Mouse (Mus musculus) lung, embryonic 16.5 days (tissue): ENCODE measurements around the gene Hist1h2bg. TPM values are rescaled to one million over a fixed set of nuclear protein-coding genes. Genes with fewer than 3 reads are reported as not detected.
"Not testable (repeated sequence)": the region's sequence is repeated elsewhere in the genome, so short reads cannot be mapped to it uniquely, and the experiment has no call there.

ENCODE experiments used
- ATAC-seq: fragments of 200-750 bp; cut with Nextera tagmentation; 2 replicates; pipeline ENCODE4 v1.8.0; 2017; ENCODE audit warnings: low read depth, mild to moderate bottlenecking, moderate library complexity
- H3K27ac ChIP-seq: fragments of 300-500 bp; sonication (generic); 2 replicates; pipeline ENCODE4 v1.5.1; 2014; ENCODE audit warnings: mild to moderate bottlenecking, control low read depth, low read length
- H3K27me3 ChIP-seq: fragments of 300-500 bp; sonication (generic); 2 replicates; pipeline ENCODE4 v1.6.1; 2014; ENCODE audit warnings: low read depth, low read length, mixed read lengths; ENCODE audit not compliant: control insufficient read depth, insufficient read depth
- H3K36me3 ChIP-seq: fragments of 300-500 bp; sonication (generic); 2 replicates; pipeline ENCODE4 v1.6.1; 2014; ENCODE audit warnings: low read length; ENCODE audit not compliant: control insufficient read depth, insufficient read depth
- H3K4me1 ChIP-seq: fragments of 300-500 bp; sonication (generic); replicated peaks from 2 replicates; pipeline ENCODE4 v1.6.1; 2014; ENCODE audit warnings: low read length, mixed read lengths; ENCODE audit not compliant: control insufficient read depth, insufficient read depth
- H3K4me2 ChIP-seq: fragments of 300-500 bp; sonication (generic); 2 replicates; pipeline ENCODE4 v1.6.1; 2014; ENCODE audit warnings: low read depth, low read length, control low read depth
- H3K4me3 ChIP-seq: fragments of 300-500 bp; sonication (generic); 2 replicates; pipeline ENCODE4 v1.5.1; 2014; ENCODE audit warnings: mild to moderate bottlenecking, low read length, control low read depth
- H3K9ac ChIP-seq: fragments of 300-500 bp; sonication (generic); 2 replicates; pipeline ENCODE4 v1.6.1; 2014; ENCODE audit warnings: low read length, control low read depth
- H3K9me3 ChIP-seq: fragments of 300-500 bp; sonication (generic); 2 replicates; pipeline ENCODE4 v1.6.1; 2016; ENCODE audit warnings: low read length; ENCODE audit not compliant: control insufficient read depth
- WGBS: fragments of 180-500 bp; shearing (Covaris S2); extraction: QIAGEN DNeasy Blood & Tissue Kit; methylation state at CpG from one replicate; pipeline ENCODE4 v1.1.7; 2014; 5-methylcytosine and 5-hydroxymethylcytosine counted together
- polyA plus RNA-seq: library from polyadenylated mRNA; unstranded; fragments of >200 nt; fragmentation: Nextera tagmentation; extraction: Ambion mirVana; gene quantifications from 2 replicates; pipeline ENCODE4 v1.2.1, GENCODE M21; 2015

Gene Hist1h2bg
- polyA plus RNA-seq, 1 experiment from 2014 or later, result 15.8 TPM

DNA sequence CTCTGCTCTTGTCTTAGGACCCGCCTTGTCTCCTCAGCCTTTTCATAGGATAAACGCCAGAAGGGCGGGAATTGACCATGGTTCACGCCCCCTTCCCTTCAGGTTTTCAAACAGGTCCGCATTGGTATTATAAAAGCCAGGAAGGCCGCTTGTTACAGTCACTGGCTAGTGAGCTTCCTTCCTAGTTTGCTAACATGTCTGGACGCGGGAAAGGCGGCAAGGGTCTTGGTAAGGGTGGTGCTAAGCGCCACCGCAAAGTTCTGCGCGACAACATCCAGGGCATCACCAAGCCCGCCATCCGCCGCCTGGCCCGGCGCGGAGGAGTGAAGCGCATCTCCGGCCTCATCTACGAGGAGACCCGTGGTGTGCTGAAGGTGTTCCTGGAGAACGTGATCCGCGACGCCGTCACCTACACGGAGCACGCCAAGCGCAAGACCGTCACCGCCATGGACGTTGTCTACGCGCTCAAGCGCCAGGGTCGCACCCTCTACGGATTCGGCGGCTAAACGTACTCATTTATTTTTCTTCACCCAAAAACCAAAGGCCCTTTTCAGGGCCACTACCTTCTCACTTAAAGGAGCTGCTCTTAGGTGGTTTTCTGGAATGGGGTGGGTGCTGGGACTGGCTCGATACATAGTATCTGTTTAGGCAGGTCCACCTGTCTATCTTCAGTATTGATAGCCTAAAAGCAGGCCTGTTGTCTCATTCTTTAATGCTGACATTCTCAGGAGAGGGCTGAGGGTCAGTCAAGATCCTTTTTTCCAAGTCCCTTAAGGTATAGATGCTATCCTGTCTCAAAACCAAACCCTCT is 10.4 kb downstream of the Hist1h2bg start, which contains the start of gene Hist1h4d:
Hist1h4d (plus strand) TSS at position 191 of the 811 bp plus-strand sequence.
- Histone ChIP-seq H3K4me2 (peak within 1 kb of the TSS; percentile 86), H3K9me3 (no peaks in the 10 kb centered on the region), H3K27me3 (no peaks in the 10 kb centered on the region), H3K4me3 (peak within 1 kb of the TSS; percentile 65), H3K9ac (peak within 1 kb of the TSS; percentile 77), H3K36me3 (no peaks in the 10 kb centered on the region), H3K4me1 (peaks cover 29% of the 10 kb centered on the region), H3K27ac (peak within 1 kb of the TSS; percentile 94)
- ATAC-seq, result peak; percentile 89
- under 1% methylated on average over 41 of the region's 43 CpGs for WGBS

DNA sequence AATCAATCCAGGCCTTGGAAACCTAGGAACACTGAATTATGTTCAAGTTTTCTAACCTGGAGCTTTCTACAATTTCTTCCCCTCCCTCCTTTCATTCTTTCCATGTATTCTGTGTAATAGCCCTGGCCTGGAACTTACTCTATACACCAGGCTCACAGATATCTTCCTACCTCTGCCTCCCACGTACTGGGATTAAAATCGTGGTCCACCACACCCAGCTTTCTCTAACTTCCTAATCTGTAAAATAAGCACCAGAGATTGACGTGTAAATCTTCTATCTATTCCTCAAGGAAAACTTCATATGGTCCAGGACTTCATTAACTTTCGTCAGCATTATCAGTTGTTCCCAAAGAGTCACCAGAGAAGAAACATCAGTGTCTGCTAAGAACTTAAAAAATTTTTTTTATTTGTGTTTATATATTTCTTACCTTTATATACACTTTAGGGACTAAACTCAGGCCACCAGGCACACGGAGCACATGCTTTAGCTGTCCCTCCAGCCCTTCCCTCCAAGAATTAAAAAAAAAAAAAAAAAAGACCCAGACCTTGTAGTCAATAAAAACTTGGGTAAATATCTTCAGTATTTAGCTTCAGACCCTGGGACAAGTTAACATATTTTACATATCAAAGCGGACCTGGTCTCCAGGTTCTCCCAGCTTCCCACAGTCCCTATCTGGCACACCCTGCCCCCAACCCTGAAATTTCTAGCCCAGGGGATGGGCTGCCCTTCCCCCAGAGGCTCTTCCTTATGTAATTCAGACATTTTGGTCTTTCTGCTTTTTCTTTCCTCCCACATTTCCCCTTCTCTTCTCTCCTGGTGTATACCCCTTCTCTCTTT is 11.2 kb downstream of the Hist1h2bg start:
- Histone ChIP-seq H3K4me1 (peaks cover 26% of the 10 kb centered on the region), H3K9me3 (no peaks in the 10 kb centered on the region), H3K9ac (peak overlapping the region; percentile 77), H3K4me3 (peak overlapping the region; percentile 65), H3K27me3 (no peaks in the 10 kb centered on the region), H3K27ac (peak overlapping the region; percentile 94), H3K36me3 (no peaks in the 10 kb centered on the region), H3K4me2 (peak overlapping the region; percentile 86)
- ATAC-seq, result no peak
- 6% methylated on average over 6 of the region's 6 CpGs for WGBS

DNA sequence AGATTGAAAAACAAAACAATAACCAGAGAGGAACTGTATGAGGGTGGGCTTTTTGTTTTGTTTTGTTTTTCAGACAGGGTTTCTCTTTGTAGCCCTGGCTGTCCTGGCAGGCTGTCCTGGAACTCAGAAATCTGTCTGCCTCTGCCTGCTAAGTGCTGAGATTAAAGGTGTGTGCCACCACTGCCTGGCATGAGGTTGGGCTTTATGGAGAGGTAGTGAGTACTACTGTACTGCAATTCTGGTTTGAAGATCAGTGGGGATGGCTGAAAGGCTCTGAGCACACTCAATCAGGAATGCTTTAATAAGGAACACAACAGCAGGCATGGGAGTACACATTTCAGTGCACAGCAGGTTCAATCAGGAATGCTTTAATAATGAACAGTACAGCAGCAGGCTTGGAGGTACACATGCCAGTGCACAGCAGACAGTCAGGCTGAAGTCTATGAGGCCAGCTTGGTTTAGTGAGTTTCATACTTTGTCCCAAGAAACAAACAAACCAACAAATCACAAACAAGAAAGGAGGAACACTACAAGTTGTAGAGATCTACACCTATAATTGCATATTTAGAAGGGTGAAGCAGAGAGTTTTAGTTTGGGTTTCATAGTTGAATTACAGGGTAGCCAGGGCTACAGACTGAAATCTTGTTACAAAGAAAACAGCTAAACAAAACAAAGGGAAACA is 12.3 kb downstream of the Hist1h2bg start:
- H3K9ac ChIP-seq, result 0 out of 2 replicates have a peak overlapping the region, but pooled peaks have one; percentile 26
- H3K36me3 ChIP-seq, result no peaks in the 10 kb centered on the region
- H3K4me2 ChIP-seq, result no peak overlapping the region; the same call in 1 of the 2 replicates
- H3K27ac ChIP-seq, result peak overlapping the region; percentile 94
- H3K9me3 ChIP-seq, result no peaks in the 10 kb centered on the region
- H3K4me3 ChIP-seq, result no peak overlapping the region
- no peaks in the 10 kb centered on the region for H3K27me3 ChIP-seq
- ATAC-seq, result no peak
- peaks cover 26% of the 10 kb centered on the region for H3K4me1 ChIP-seq

DNA sequence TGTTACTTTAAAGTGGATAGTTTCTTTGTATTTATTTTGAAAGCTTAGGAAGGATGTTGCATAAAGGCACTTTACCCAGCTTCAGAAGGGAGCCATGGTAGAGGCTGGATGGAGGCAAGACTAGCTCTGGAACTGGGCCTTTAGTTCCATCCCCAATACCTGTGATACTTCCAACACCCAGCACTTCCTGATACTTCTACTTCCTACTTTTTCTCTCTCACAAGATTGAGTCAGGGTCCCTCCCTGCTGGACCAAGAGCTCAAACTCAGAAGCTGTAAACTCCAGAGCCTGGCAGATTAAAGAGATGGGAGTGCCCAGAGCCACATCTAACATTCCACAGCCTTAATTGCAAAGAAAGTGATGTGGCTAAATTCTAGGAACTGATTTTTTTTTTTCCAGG is 13.1 kb downstream of the Hist1h2bg start:
- Histone ChIP-seq H3K9ac (peak overlapping the region; percentile 80), H3K4me2 (peak overlapping the region; percentile 83), H3K36me3 (no peaks in the 10 kb centered on the region), H3K4me3 (peak overlapping the region; percentile 51), H3K4me1 (peaks cover 26% of the 10 kb centered on the region), H3K9me3 (no peaks in the 10 kb centered on the region), H3K27me3 (no peaks in the 10 kb centered on the region), H3K27ac (peak overlapping the region; percentile 98)
- ATAC-seq, result no peak

DNA sequence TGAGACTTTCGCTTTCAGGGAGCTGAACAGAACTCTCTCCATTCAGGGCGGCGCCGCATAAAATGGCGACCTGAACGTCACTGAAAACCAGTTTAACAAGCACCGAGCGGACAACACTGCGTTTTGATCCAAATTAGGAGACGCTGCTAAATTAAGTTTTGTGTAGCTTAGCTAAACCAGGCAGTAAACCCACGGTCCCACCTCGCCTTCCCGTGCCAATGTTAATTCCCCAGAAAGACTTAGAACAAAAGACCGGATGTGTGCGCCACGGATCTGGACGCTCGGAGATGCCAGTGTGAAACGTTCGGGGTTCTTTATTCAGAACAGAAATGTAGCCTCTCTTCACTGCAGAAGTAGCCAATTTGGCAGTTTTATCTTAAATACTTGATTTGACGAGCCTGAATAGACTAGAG is 13.8 kb downstream of the Hist1h2bg start:
- H3K27me3 ChIP-seq, result no peaks in the 10 kb centered on the region
- under 1% methylated on average over 21 of the region's 21 CpGs for WGBS
- 0 out of 2 replicates have a peak, but pooled peaks have one; percentile 6 for ATAC-seq
- H3K27ac ChIP-seq, result peak overlapping the region; percentile 98
- H3K4me3 ChIP-seq, result peak overlapping the region; percentile 51
- peak overlapping the region; percentile 83 for H3K4me2 ChIP-seq
- H3K36me3 ChIP-seq, result no peaks in the 10 kb centered on the region
- peak overlapping the region; percentile 80 for H3K9ac ChIP-seq
- no peaks in the 10 kb centered on the region for H3K9me3 ChIP-seq
- H3K4me1 ChIP-seq, result peaks cover 26% of the 10 kb centered on the region

DNA sequence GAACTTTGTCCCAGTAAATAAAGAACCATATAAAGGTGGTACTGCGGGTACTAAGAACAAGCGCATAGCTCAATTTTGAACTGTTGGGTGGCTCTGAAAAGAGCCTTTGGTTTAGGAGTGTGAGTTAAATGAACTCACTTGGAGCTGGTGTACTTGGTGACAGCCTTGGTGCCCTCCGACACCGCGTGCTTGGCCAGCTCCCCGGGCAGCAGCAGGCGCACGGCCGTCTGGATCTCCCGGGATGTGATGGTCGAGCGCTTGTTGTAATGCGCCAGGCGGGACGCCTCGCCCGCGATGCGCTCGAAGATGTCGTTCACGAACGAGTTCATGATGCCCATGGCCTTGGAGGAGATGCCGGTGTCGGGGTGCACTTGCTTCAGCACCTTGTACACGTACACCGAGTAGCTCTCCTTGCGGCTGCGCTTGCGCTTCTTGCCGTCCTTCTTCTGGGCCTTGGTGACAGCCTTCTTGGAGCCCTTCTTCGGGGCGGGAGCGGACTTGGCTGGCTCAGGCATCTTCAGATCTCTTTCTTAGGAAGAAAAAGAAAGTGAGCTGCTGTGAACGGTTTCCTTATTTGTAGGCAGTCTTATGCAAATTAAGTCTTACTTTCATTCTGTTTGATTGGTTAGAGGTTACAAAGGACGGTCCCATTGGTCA is 14.4 kb downstream of the Hist1h2bg start:
- Histone ChIP-seq H3K4me1 (peaks cover 26% of the 10 kb centered on the region), H3K27ac (peak overlapping the region; percentile 98), H3K4me2 (peak overlapping the region; percentile 83), H3K4me3 (peak overlapping the region; percentile 51), H3K9ac (peak overlapping the region; percentile 80)
- not testable (repeated sequence) for H3K9me3 ChIP-seq, H3K36me3 ChIP-seq, H3K27me3 ChIP-seq
- WGBS, result 2% methylated on average over 29 of the region's 36 CpGs
- ATAC-seq, result peak; percentile 87

DNA sequence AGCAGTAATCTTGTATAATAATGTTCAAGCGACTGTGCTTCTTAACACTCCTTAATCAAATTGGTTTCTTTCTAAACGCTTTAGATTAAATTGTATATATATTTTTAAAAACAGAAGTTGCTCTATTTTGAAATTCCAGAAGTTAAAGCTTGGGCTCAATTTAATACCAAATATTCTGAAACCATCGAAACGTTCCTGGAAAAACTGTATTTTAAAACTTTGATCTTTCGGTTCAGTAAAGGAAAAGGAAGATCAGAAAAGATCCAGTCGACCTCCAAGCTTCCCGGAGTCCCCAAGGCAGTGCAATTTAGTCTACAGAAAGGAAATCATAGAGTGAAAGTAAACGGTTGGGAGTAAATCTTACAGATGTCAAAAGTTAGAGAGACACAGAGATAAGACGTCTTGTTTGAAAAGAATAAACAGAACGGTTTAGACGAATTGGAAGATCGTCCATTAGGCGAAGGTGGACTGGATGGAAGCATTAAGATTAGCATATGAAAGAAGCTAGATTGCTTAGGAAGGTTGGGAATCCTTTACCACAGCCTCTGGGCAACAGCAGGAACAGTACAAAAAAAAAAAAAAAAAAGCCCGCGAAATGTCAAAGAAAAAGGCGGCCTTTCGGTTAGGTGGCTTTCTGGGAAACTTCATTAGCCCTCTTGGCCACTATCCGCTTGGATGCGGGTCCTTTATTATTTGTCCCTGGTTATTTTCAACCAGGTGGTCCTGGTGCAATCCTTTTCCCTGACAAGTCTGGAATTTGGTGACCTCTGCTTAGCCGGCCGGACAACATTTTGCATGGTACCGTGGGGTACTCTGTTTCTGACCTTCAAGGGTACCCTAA is 15.1 kb downstream of the Hist1h2bg start:
- ATAC-seq, result no peak
- H3K27me3 ChIP-seq, result no peaks in the 10 kb centered on the region
- peak overlapping the region; percentile 41 for H3K4me3 ChIP-seq
- peaks cover 21% of the 10 kb centered on the region for H3K4me1 ChIP-seq
- no peaks in the 10 kb centered on the region for H3K36me3 ChIP-seq
- peak overlapping the region; percentile 70 for H3K4me2 ChIP-seq
- peak overlapping the region; percentile 69 for H3K9ac ChIP-seq
- peak overlapping the region; percentile 98 for H3K27ac ChIP-seq
- WGBS, result 1% methylated on average over 22 of the region's 22 CpGs
- no peaks in the 10 kb centered on the region for H3K9me3 ChIP-seq

DNA sequence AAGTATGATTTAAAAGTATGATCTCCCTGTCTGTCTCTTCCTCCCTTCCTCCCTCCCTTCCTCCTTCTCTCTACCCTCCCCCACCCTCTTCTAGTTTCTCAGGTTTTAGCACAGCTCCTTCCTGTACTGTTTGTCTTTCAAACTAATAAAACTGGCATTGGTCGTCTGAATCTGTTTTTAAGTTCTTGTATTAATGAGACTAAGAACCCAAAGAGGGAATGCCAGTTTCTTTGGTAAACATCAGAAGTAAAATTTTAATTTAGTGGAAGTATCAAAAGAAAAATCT is 15.7 kb downstream of the Hist1h2bg start:
- Histone ChIP-seq H3K9ac (peak overlapping the region; percentile 69), H3K36me3 (no peaks in the 10 kb centered on the region), H3K27ac (peak overlapping the region; percentile 98), H3K4me3 (peak overlapping the region; percentile 41), H3K4me1 (peaks cover 21% of the 10 kb centered on the region), H3K4me2 (peak overlapping the region; percentile 70), H3K9me3 (no peaks in the 10 kb centered on the region), H3K27me3 (no peaks in the 10 kb centered on the region)
- no peak for ATAC-seq
- WGBS, result 0% methylated on average over 1 of the region's 1 CpGs
